Mouse (Mus musculus) intestine, embryonic 16.5 days (tissue): ENCODE measurements around the gene Rsl24d1. TPM values are rescaled to one million over a fixed set of nuclear protein-coding genes. Genes with fewer than 3 reads are reported as not detected.

Source experiments
- ATAC-seq: fragments of 200-750 bp; cut with Nextera tagmentation; 2 replicates; pipeline ENCODE4 v1.8.0; 2017; ENCODE audit warnings: moderate TSS enrichment, moderate library complexity
- H3K27ac ChIP-seq: fragments of 300-500 bp; sonication (generic); 2 replicates; pipeline ENCODE4 v1.5.1; 2014; ENCODE audit warnings: mild to moderate bottlenecking, low read length
- H3K27me3 ChIP-seq: fragments of 300-500 bp; sonication (generic); replicated peaks from 2 replicates; pipeline ENCODE4 v1.6.1; 2014; ENCODE audit warnings: low read length, control low read depth, mixed read lengths; ENCODE audit not compliant: control insufficient read depth, insufficient read depth
- H3K36me3 ChIP-seq: fragments of 300-500 bp; sonication (generic); 2 replicates; pipeline ENCODE4 v1.6.1; 2014; ENCODE audit warnings: low read length, control low read depth; ENCODE audit not compliant: control insufficient read depth, insufficient read depth
- H3K4me1 ChIP-seq: fragments of 300-500 bp; sonication (generic); 2 replicates; pipeline ENCODE4 v1.6.1; 2014; ENCODE audit warnings: low read length, control low read depth, mixed read lengths; ENCODE audit not compliant: control insufficient read depth, insufficient read depth
- H3K4me2 ChIP-seq: fragments of 300-500 bp; sonication (generic); 2 replicates; pipeline ENCODE4 v1.6.1; 2014; ENCODE audit warnings: low read depth, low read length, control low read depth
- H3K4me3 ChIP-seq: fragments of 300-500 bp; sonication (generic); 2 replicates; pipeline ENCODE4 v1.5.1; 2014; ENCODE audit warnings: mild to moderate bottlenecking, low read length
- H3K9ac ChIP-seq: fragments of 300-500 bp; sonication (generic); 2 replicates; pipeline ENCODE4 v1.6.1; 2014; ENCODE audit warnings: low read depth, low read length
- H3K9me3 ChIP-seq: fragments of 300-500 bp; sonication (generic); 2 replicates; pipeline ENCODE4 v1.6.1; 2016; ENCODE audit warnings: low read length, control low read depth; ENCODE audit not compliant: control insufficient read depth
- WGBS: fragments of 180-500 bp; shearing (Covaris S2); extraction: QIAGEN DNeasy Blood & Tissue Kit; methylation state at CpG from one replicate; pipeline ENCODE4 v1.1.7; 2014; 5-methylcytosine and 5-hydroxymethylcytosine counted together
- polyA plus RNA-seq: library from polyadenylated mRNA; unstranded; fragments of >200 nt; fragmentation: Nextera tagmentation; extraction: Ambion mirVana; gene quantifications from 2 replicates; pipeline ENCODE4 v1.2.1, GENCODE M21; 2015

The Rsl24d1 gene
- polyA plus RNA-seq, 1 experiment from 2014 or later = 82.8 TPM

GRCm38 (mm10) chr9:73118012-73118411 lies 4.8 kb downstream of the Rsl24d1 start:
- no peaks in the 10 kb centered on the region for H3K27me3 ChIP-seq
- peaks cover 5% of the 10 kb centered on the region; the same call in 1 of the 2 replicates for H3K4me1 ChIP-seq
- H3K9me3 ChIP-seq = no peaks in the 10 kb centered on the region
- no peak overlapping the region for H3K4me2 ChIP-seq
- peaks cover 17% of the 10 kb centered on the region; the same call in 1 of the 2 replicates for H3K36me3 ChIP-seq
- no peak for ATAC-seq
- H3K4me3 ChIP-seq = no peak overlapping the region
- H3K9ac ChIP-seq = no peak overlapping the region
- 88% methylated on average over 4 of the region's 4 CpGs for WGBS
- no peak overlapping the region for H3K27ac ChIP-seq

GRCm38 (mm10) chr9:73121735-73122134 lies 8.5 kb downstream of the Rsl24d1 start:
- H3K4me1 ChIP-seq = no peaks in the 10 kb centered on the region
- H3K27ac ChIP-seq = no peak overlapping the region
- no peaks in the 10 kb centered on the region for H3K9me3 ChIP-seq
- no peak overlapping the region for H3K9ac ChIP-seq
- 75% methylated on average over 8 of the region's 8 CpGs for WGBS
- no peaks in the 10 kb centered on the region for H3K27me3 ChIP-seq
- no peak overlapping the region for H3K4me3 ChIP-seq
- peaks cover 20% of the 10 kb centered on the region for H3K36me3 ChIP-seq
- H3K4me2 ChIP-seq = no peak overlapping the region
- ATAC-seq = no peak

DNA sequence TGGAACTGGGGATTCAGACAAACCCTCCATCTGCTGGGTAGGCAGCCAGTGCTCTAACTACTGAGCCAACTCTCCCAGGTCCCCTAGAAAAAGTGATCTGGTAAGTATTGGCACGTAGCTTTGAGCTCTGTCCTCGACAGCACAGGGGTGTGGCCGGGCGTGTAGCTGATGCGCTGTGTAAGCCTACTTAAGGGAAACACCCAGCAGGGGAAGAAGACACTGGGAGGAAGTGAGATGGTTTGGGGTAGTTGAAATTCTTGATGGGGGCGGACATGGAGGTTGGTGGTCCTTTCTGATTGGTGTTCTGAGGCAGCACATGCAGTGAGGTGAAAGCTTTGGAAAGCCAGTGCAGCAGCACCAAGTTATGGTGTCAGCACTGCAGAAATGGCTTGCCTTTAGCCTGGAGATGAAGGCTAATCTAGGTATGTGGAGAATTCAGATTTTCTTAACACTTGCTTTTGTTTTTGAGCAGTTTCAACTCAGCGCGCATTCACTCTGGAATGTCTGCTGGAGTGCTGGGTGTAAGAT lies 11.9 kb downstream of the Rsl24d1 start:
- H3K4me2 ChIP-seq = no peak overlapping the region
- H3K36me3 ChIP-seq = peaks cover 17% of the 10 kb centered on the region
- 87% methylated on average over 8 of the region's 8 CpGs for WGBS
- no peak overlapping the region for H3K9ac ChIP-seq
- ATAC-seq = no peak
- H3K27ac ChIP-seq = no peak overlapping the region
- no peak overlapping the region for H3K4me3 ChIP-seq
- H3K9me3 ChIP-seq = no peaks in the 10 kb centered on the region
- no peaks in the 10 kb centered on the region for H3K4me1 ChIP-seq
- no peaks in the 10 kb centered on the region for H3K27me3 ChIP-seq

GRCm38 (mm10) chr9:73127457-73127856 lies 14.2 kb downstream of the Rsl24d1 start:
- H3K9me3 ChIP-seq = no peaks in the 10 kb centered on the region
- H3K4me3 ChIP-seq = no peak overlapping the region
- H3K27me3 ChIP-seq = no peaks in the 10 kb centered on the region
- H3K4me2 ChIP-seq = no peak overlapping the region
- no peak for ATAC-seq
- WGBS = 83% methylated on average over 2 of the region's 2 CpGs
- H3K9ac ChIP-seq = no peak overlapping the region
- no peak overlapping the region for H3K27ac ChIP-seq
- H3K4me1 ChIP-seq = no peaks in the 10 kb centered on the region
- peaks cover 7% of the 10 kb centered on the region for H3K36me3 ChIP-seq

DNA sequence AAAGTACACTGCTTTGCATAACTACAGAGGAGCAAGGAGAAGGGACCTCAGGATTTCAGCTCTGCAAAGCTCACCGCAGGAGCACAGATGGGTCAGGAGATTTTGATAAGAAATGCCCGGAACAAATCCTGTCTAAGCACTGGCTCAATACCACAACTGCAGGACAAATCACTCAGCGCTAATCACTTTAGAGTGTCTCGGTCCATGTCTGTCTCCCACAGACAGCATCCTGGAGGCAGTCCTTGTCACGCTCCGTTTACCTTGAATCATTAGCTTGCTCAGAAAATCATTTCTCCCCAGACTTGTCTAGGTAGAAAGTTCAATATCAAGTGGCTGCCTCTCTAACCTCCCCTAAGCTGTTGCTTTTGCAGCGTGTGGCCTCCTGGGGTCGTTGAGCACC lies 16.6 kb downstream of the Rsl24d1 start:
- 83% methylated on average over 8 of the region's 8 CpGs for WGBS
- Histone ChIP-seq H3K27me3 (no peaks in the 10 kb centered on the region), H3K36me3 (peaks cover 3% of the 10 kb centered on the region; the same call in 1 of the 2 replicates), H3K4me3 (no peak overlapping the region), H3K4me1 (no peaks in the 10 kb centered on the region), H3K27ac (no peak overlapping the region), H3K9ac (no peak overlapping the region), H3K9me3 (no peaks in the 10 kb centered on the region), H3K4me2 (no peak overlapping the region)
- ATAC-seq = no peak

DNA sequence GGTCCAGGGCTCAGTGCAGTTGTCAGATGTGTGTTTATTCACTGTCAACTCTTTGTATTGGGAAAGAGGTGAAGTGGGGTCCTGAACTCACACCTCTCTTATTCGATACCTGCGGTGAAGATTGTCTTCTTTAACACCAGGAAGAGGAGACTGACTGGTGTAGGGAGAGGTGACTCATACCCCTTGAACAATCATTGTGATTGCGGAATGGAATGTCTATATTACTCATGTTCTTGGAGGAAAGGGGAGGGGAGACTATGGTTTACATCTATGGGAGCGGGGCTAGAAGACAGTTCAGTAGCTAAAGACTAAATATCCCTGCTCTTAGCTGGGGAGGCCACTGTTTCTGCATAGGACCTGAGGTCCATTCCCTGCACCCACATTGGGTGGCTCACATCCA lies 17.3 kb downstream of the Rsl24d1 start:
- Histone ChIP-seq H3K27ac (no peak overlapping the region), H3K4me3 (no peak overlapping the region), H3K36me3 (peaks cover 3% of the 10 kb centered on the region; the same call in 1 of the 2 replicates), H3K4me2 (no peak overlapping the region), H3K9me3 (no peaks in the 10 kb centered on the region), H3K27me3 (no peaks in the 10 kb centered on the region), H3K9ac (no peak overlapping the region), H3K4me1 (no peaks in the 10 kb centered on the region)
- 81% methylated on average over 4 of the region's 4 CpGs for WGBS
- no peak for ATAC-seq

GRCm38 (mm10) chr9:73137341-73137886 lies 24.2 kb downstream of the Rsl24d1 start:
- WGBS = 45% methylated on average over 11 of the region's 11 CpGs
- no peak for ATAC-seq

GRCm38 (mm10) chr9:73154347-73154746 lies 41.1 kb downstream of the Rsl24d1 start:
- H3K9me3 ChIP-seq = 0 out of 2 replicates have a peak, but pooled peaks cover 4% of the 10 kb centered on the region
- no peak overlapping the region for H3K4me3 ChIP-seq
- no peak overlapping the region for H3K27ac ChIP-seq
- H3K4me1 ChIP-seq = no peaks in the 10 kb centered on the region
- no peak for ATAC-seq
- H3K36me3 ChIP-seq = no peaks in the 10 kb centered on the region
- WGBS = 50% methylated on average over 9 of the region's 9 CpGs
- no peak overlapping the region for H3K9ac ChIP-seq
- no peak overlapping the region for H3K4me2 ChIP-seq
- H3K27me3 ChIP-seq = no peaks in the 10 kb centered on the region

More at GRCm38 (mm10) chr9:73137341-73137886, 24.2 kb downstream of the Rsl24d1 start:
- Histone ChIP-seq H3K9ac (no peak overlapping the region), H3K9me3 (no peaks in the 10 kb centered on the region), H3K27me3 (no peaks in the 10 kb centered on the region), H3K4me1 (no peaks in the 10 kb centered on the region), H3K27ac (no peak overlapping the region), H3K4me3 (no peak overlapping the region), H3K36me3 (no peaks in the 10 kb centered on the region), H3K4me2 (no peak overlapping the region)

DNA sequence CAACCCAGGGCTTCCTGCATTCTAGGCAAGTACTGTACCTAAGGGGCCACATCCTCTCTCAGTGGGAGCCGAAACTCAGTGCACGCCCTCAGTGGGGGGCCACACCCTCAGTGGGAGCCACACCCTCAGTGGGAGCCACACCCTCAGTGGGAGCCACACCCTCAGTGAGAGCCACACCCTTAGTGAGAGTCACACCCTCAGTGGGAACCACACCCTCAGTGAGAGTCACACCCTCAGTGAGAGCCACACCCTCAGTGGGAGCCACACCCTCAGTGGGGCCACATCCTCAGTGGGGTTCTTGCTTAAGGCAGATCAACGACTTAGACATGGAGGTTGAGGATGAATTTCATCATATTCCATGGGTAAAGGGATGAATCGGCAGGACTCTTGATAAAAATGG lies 44.7 kb downstream of the Rsl24d1 start:
- H3K4me3 ChIP-seq = no peak overlapping the region
- no peak overlapping the region for H3K4me2 ChIP-seq
- WGBS = 79% methylated on average over 4 of the region's 4 CpGs
- H3K4me1 ChIP-seq = no peaks in the 10 kb centered on the region
- no peak overlapping the region for H3K9ac ChIP-seq
- no peak for ATAC-seq
- H3K9me3 ChIP-seq = 0 out of 2 replicates have a peak, but pooled peaks cover 4% of the 10 kb centered on the region
- no peak overlapping the region for H3K27ac ChIP-seq
- no peaks in the 10 kb centered on the region for H3K36me3 ChIP-seq
- no peaks in the 10 kb centered on the region for H3K27me3 ChIP-seq

DNA sequence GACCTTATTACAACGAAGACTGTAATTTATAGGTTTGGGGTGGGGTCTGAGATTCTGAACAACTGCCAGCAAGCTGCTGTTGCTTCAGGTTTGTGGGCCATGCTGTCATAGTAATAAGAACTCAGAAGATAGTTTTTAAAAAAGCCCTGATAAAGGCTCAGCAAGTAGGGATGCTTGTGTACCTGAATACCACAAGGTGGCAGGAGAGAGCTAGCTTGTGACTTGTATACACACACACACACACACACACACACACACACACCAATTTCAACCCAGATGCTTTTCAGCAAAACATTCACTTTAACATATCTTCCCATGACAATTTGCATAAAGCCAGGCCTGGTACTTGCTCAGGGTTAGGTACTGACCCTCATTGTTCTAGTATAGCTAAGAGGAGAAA lies 46.0 kb downstream of the Rsl24d1 start:
- Histone ChIP-seq H3K27me3 (no peaks in the 10 kb centered on the region), H3K9ac (no peak overlapping the region), H3K4me2 (no peak overlapping the region), H3K36me3 (no peaks in the 10 kb centered on the region), H3K9me3 (0 out of 2 replicates have a peak, but pooled peaks cover 4% of the 10 kb centered on the region), H3K4me1 (no peaks in the 10 kb centered on the region), H3K4me3 (no peak overlapping the region), H3K27ac (no peak overlapping the region)
- WGBS = 28% methylated on average over 1 of the region's 1 CpGs
- ATAC-seq = no peak
